Mouse (Mus musculus): ENCODE data around the gene Gm21962. TPM values are rescaled to one million over a fixed set of nuclear protein-coding genes. Genes with fewer than 3 reads are reported as not detected.

Gene Gm21962
- polyA plus RNA-seq, 1 experiment from 2014 or later: not detected

GRCm38 (mm10) chr3:137642568-137642967 is 28.8 kb upstream of the Gm21962 start:
- Histone ChIP-seq H3K4me3 (ENCODE audit: low read length) (no peak overlapping the region), H3K27me3 (ENCODE audit: control insufficient read depth, insufficient read depth, low read depth, low read length) (no peaks in the 10 kb centered on the region), H3K4me1 (replicated peaks; ENCODE audit: control insufficient read depth, insufficient read depth, low read length) (no peaks in the 10 kb centered on the region), H3K27ac (ENCODE audit: low read length) (no peak overlapping the region), H3K36me3 (ENCODE audit: control insufficient read depth, insufficient read depth, low read length) (no peaks in the 10 kb centered on the region), H3K4me2 (ENCODE audit: low read depth, low read length) (no peak overlapping the region), H3K9ac (ENCODE audit: low read length) (no peak overlapping the region), H3K9me3 (ENCODE audit: control insufficient read depth, low read length) (no peaks in the 10 kb centered on the region)
- 69% methylated on average over 3 of the region's 3 CpGs for WGBS
- ATAC-seq (ENCODE audit: low read depth): no peak

GRCm38 (mm10) chr3:137644081-137644480 is 27.2 kb upstream of the Gm21962 start:
- no peak for ATAC-seq (ENCODE audit: low read depth)
- Histone ChIP-seq H3K27me3 (ENCODE audit: control insufficient read depth, insufficient read depth, low read depth, low read length) (no peaks in the 10 kb centered on the region), H3K9me3 (ENCODE audit: control insufficient read depth, low read length) (no peaks in the 10 kb centered on the region), H3K36me3 (ENCODE audit: control insufficient read depth, insufficient read depth, low read length) (no peaks in the 10 kb centered on the region), H3K27ac (ENCODE audit: low read length) (no peak overlapping the region), H3K4me3 (ENCODE audit: low read length) (no peak overlapping the region), H3K4me2 (ENCODE audit: low read depth, low read length) (no peak overlapping the region), H3K9ac (ENCODE audit: low read length) (no peak overlapping the region), H3K4me1 (replicated peaks; ENCODE audit: control insufficient read depth, insufficient read depth, low read length) (no peaks in the 10 kb centered on the region)
- 90% methylated on average over 3 of the region's 3 CpGs for WGBS

GRCm38 (mm10) chr3:137644947-137645346 is 26.4 kb upstream of the Gm21962 start:
- no peak for ATAC-seq (ENCODE audit: low read depth)
- WGBS: 60% methylated on average over 6 of the region's 6 CpGs
- H3K27me3 ChIP-seq (ENCODE audit: control insufficient read depth, insufficient read depth, low read depth, low read length): no peaks in the 10 kb centered on the region
- H3K27ac ChIP-seq (ENCODE audit: low read length): no peak overlapping the region
- no peak overlapping the region for H3K9ac ChIP-seq (ENCODE audit: low read length)
- no peak overlapping the region for H3K4me3 ChIP-seq (ENCODE audit: low read length)
- H3K4me1 ChIP-seq (replicated peaks; ENCODE audit: control insufficient read depth, insufficient read depth, low read length): no peaks in the 10 kb centered on the region
- no peak overlapping the region for H3K4me2 ChIP-seq (ENCODE audit: low read depth, low read length)
- H3K36me3 ChIP-seq (ENCODE audit: control insufficient read depth, insufficient read depth, low read length): no peaks in the 10 kb centered on the region
- H3K9me3 ChIP-seq (ENCODE audit: control insufficient read depth, low read length): no peaks in the 10 kb centered on the region

GRCm38 (mm10) chr3:137647427-137648100 is 23.8 kb upstream of the Gm21962 start:
- 64% methylated on average over 12 of the region's 12 CpGs for WGBS

DNA sequence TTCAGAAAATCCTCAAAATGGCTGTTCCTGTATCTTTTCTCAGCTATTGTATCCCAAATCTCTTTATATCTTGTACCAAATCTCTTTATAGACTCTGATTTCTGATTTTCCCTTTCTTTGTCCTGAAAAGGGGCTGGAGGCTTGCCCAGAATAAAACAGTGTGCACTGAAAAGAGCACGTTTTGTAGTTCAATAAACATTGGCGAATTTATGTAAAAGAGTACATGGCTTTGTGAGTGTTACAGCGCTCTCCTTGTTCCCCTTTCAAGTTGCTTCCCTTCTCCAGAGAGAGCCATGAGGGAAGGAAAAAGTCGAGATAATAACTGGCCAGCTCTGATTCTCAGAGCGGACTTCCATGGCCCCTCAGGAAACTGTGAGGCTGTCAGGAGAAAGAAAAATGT is 22.2 kb upstream of the Gm21962 start:
- Histone ChIP-seq H3K4me2 (ENCODE audit: low read depth, low read length) (no peak overlapping the region), H3K36me3 (ENCODE audit: control insufficient read depth, insufficient read depth, low read length) (no peaks in the 10 kb centered on the region), H3K9me3 (ENCODE audit: control insufficient read depth, low read length) (no peaks in the 10 kb centered on the region), H3K27ac (ENCODE audit: low read length) (no peak overlapping the region), H3K27me3 (ENCODE audit: control insufficient read depth, insufficient read depth, low read depth, low read length) (no peaks in the 10 kb centered on the region), H3K4me3 (ENCODE audit: low read length) (no peak overlapping the region), H3K4me1 (replicated peaks; ENCODE audit: control insufficient read depth, insufficient read depth, low read length) (no peaks in the 10 kb centered on the region), H3K9ac (ENCODE audit: low read length) (no peak overlapping the region)
- WGBS: 56% methylated on average over 5 of the region's 5 CpGs
- ATAC-seq (ENCODE audit: low read depth): no peak

More at GRCm38 (mm10) chr3:137647427-137648100, 23.8 kb upstream of the Gm21962 start:
- Histone ChIP-seq H3K9me3 (ENCODE audit: control insufficient read depth, low read length) (no peaks in the 10 kb centered on the region), H3K9ac (ENCODE audit: low read length) (no peak overlapping the region), H3K36me3 (ENCODE audit: control insufficient read depth, insufficient read depth, low read length) (no peaks in the 10 kb centered on the region), H3K27me3 (ENCODE audit: control insufficient read depth, insufficient read depth, low read depth, low read length) (no peaks in the 10 kb centered on the region), H3K4me3 (ENCODE audit: low read length) (no peak overlapping the region), H3K27ac (ENCODE audit: low read length) (no peak overlapping the region), H3K4me1 (replicated peaks; ENCODE audit: control insufficient read depth, insufficient read depth, low read length) (no peaks in the 10 kb centered on the region), H3K4me2 (ENCODE audit: low read depth, low read length) (no peak overlapping the region)
- no peak for ATAC-seq (ENCODE audit: low read depth)

- no peak for ATAC-seq (ENCODE audit: low read depth)
- Histone ChIP-seq H3K4me2 (ENCODE audit: low read depth, low read length) (no peak overlapping the region), H3K9ac (ENCODE audit: low read length) (no peak overlapping the region), H3K4me3 (ENCODE audit: low read length) (no peak overlapping the region), H3K4me1 (replicated peaks; ENCODE audit: control insufficient read depth, insufficient read depth, low read length) (no peaks in the 10 kb centered on the region), H3K27ac (ENCODE audit: low read length) (no peak overlapping the region), H3K27me3 (ENCODE audit: control insufficient read depth, insufficient read depth, low read depth, low read length) (no peaks in the 10 kb centered on the region), H3K9me3 (ENCODE audit: control insufficient read depth, low read length) (no peaks in the 10 kb centered on the region), H3K36me3 (ENCODE audit: control insufficient read depth, insufficient read depth, low read length) (no peaks in the 10 kb centered on the region)
- 91% methylated on average over 2 of the region's 2 CpGs for WGBS
These were observed 18.5 kb upstream of the Gm21962 start for GRCm38 (mm10) chr3:137652853-137653252.

- Histone ChIP-seq H3K4me3 (ENCODE audit: low read length) (no peak overlapping the region), H3K4me2 (ENCODE audit: low read depth, low read length) (no peak overlapping the region), H3K9me3 (ENCODE audit: control insufficient read depth, low read length) (no peaks in the 10 kb centered on the region), H3K4me1 (replicated peaks; ENCODE audit: control insufficient read depth, insufficient read depth, low read length) (no peaks in the 10 kb centered on the region), H3K36me3 (ENCODE audit: control insufficient read depth, insufficient read depth, low read length) (no peaks in the 10 kb centered on the region), H3K27ac (ENCODE audit: low read length) (no peak overlapping the region), H3K9ac (ENCODE audit: low read length) (no peak overlapping the region), H3K27me3 (ENCODE audit: control insufficient read depth, insufficient read depth, low read depth, low read length) (no peaks in the 10 kb centered on the region)
- 3% methylated on average over 3 of the region's 3 CpGs for WGBS
- peak; percentile 91 for ATAC-seq (ENCODE audit: low read depth)
These were observed 9.6 kb downstream of the Gm21962 start for GRCm38 (mm10) chr3:137680923-137681322.

DNA sequence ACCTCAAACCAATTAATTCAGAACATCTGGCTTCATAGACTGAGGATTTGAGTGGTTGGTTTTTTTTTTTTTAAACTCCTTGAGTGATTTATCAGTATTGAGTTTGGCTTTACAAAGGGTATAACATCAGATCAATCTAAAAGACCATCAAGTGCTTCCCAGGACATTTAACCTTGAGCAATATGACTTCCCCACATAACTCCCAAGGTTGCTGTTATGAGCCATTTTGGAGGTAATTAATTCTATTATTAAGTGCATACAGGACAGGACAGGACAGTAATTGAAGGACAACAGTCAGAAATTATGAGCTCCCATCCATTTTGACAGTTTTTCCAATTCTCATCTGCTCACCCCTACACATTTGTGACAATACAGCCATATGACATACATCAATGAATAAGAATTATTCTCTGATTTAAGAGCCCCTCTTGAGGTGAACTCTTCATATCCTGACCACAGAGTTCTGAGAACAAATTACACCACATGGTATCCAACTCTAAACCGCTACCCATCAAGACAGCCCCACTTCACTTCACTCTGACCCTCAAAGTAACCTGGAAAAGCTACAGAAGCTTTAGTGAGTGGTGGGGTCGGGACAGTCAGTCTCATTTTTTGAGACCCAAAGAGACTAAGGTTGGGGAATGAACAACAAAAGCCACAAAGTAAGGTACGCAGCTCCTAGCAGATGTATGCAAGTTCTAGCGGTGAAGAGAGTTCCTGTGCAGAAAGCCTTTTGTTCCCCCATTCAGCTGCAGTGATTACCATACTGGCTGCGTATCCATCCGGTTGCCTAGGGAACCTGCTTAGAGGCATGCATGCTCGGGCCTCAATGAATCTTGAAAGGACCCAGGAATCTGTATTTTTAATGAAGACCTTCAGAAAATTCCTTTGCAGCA is 11.8 kb downstream of the Gm21962 start:
- Histone ChIP-seq H3K4me3 (ENCODE audit: low read length) (no peak overlapping the region), H3K9me3 (ENCODE audit: control insufficient read depth, low read length) (no peaks in the 10 kb centered on the region), H3K4me1 (replicated peaks; ENCODE audit: control insufficient read depth, insufficient read depth, low read length) (no peaks in the 10 kb centered on the region), H3K36me3 (ENCODE audit: control insufficient read depth, insufficient read depth, low read length) (no peaks in the 10 kb centered on the region), H3K27ac (ENCODE audit: low read length) (no peak overlapping the region), H3K9ac (ENCODE audit: low read length) (no peak overlapping the region), H3K4me2 (ENCODE audit: low read depth, low read length) (no peak overlapping the region), H3K27me3 (ENCODE audit: control insufficient read depth, insufficient read depth, low read depth, low read length) (no peaks in the 10 kb centered on the region)
- ATAC-seq (ENCODE audit: low read depth): no peak
- 44% methylated on average over 7 of the region's 7 CpGs for WGBS

GRCm38 (mm10) chr3:137683807-137684403 is 12.6 kb downstream of the Gm21962 start:
- H3K9ac ChIP-seq (ENCODE audit: low read length): no peak overlapping the region
- H3K36me3 ChIP-seq (ENCODE audit: control insufficient read depth, insufficient read depth, low read length): no peaks in the 10 kb centered on the region
- H3K9me3 ChIP-seq (ENCODE audit: control insufficient read depth, low read length): no peaks in the 10 kb centered on the region
- H3K27me3 ChIP-seq (ENCODE audit: control insufficient read depth, insufficient read depth, low read depth, low read length): no peaks in the 10 kb centered on the region
- H3K4me2 ChIP-seq (ENCODE audit: low read depth, low read length): no peak overlapping the region
- no peak overlapping the region for H3K4me3 ChIP-seq (ENCODE audit: low read length)
- 54% methylated on average over 6 of the region's 6 CpGs for WGBS
- no peak overlapping the region for H3K27ac ChIP-seq (ENCODE audit: low read length)
- no peak for ATAC-seq (ENCODE audit: low read depth)
- no peaks in the 10 kb centered on the region for H3K4me1 ChIP-seq (replicated peaks; ENCODE audit: control insufficient read depth, insufficient read depth, low read length)

All from lung, embryonic 16.5 days (tissue).